Mouse (Mus musculus): ENCODE measurements around the gene Pik3cb. TPM values are rescaled to one million over a fixed set of nuclear protein-coding genes. Genes with fewer than 3 reads are reported as not detected.

Pik3cb gene
- polyA plus RNA-seq, 1 experiment from 2014 or later, result 4.3 TPM

GRCm38 (mm10) chr9:99109585-99109984 is 30.8 kb downstream of the Pik3cb start:
- Histone ChIP-seq H3K9ac (no peak overlapping the region), H3K4me2 (replicated peaks) (no peak overlapping the region), H3K4me3 (replicated peaks; ENCODE audit: low read length) (no peak overlapping the region), H3K27ac (no peak overlapping the region), H3K36me3 (replicated peaks; ENCODE audit: control insufficient read depth, insufficient read depth) (peaks cover 5% of the 10 kb centered on the region), H3K9me3 (ENCODE audit: control insufficient read depth, low read length) (peaks cover 4% of the 10 kb centered on the region; the same call in 1 of the 2 replicates), H3K4me1 (replicated peaks; ENCODE audit: control insufficient read depth, insufficient read depth, low read length) (peaks cover 15% of the 10 kb centered on the region; the same call in 1 of the 2 replicates), H3K27me3 (ENCODE audit: control insufficient read depth, insufficient read depth, low read length) (no peaks in the 10 kb centered on the region)
- DNase-seq (ENCODE audit: low spot score) (no peak), ATAC-seq (ENCODE audit: low FRiP score) (no peak)
- WGBS, result 85% methylated on average over 3 of the region's 3 CpGs

- peaks cover 17% of the 10 kb centered on the region for H3K36me3 ChIP-seq (replicated peaks; ENCODE audit: control insufficient read depth, insufficient read depth)
Measured at GRCm38 (mm10) chr9:99104449-99104848, 36.0 kb downstream of the Pik3cb start.

GRCm38 (mm10) chr9:99103865-99104264 is 36.6 kb downstream of the Pik3cb start:
- Histone ChIP-seq H3K27me3 (ENCODE audit: control insufficient read depth, insufficient read depth, low read length) (no peaks in the 10 kb centered on the region), H3K4me2 (replicated peaks) (no peak overlapping the region), H3K27ac (no peak overlapping the region), H3K36me3 (replicated peaks; ENCODE audit: control insufficient read depth, insufficient read depth) (peaks cover 17% of the 10 kb centered on the region), H3K4me3 (replicated peaks; ENCODE audit: low read length) (no peak overlapping the region), H3K4me1 (replicated peaks; ENCODE audit: control insufficient read depth, insufficient read depth, low read length) (no peaks in the 10 kb centered on the region), H3K9ac (no peak overlapping the region), H3K9me3 (ENCODE audit: control insufficient read depth, low read length) (peaks cover 4% of the 10 kb centered on the region; the same call in 1 of the 2 replicates)
- no peak for DNase-seq (ENCODE audit: low spot score)
- WGBS, result 90% methylated on average over 3 of the region's 3 CpGs
- ATAC-seq (ENCODE audit: low FRiP score), result no peak

More at GRCm38 (mm10) chr9:99104449-99104848, 36.0 kb downstream of the Pik3cb start:
- H3K27me3 ChIP-seq (ENCODE audit: control insufficient read depth, insufficient read depth, low read length), result no peaks in the 10 kb centered on the region
- peaks cover 4% of the 10 kb centered on the region; the same call in 1 of the 2 replicates for H3K9me3 ChIP-seq (ENCODE audit: control insufficient read depth, low read length)
- no peak overlapping the region for H3K4me2 ChIP-seq (replicated peaks)
- H3K4me1 ChIP-seq (replicated peaks; ENCODE audit: control insufficient read depth, insufficient read depth, low read length), result no peaks in the 10 kb centered on the region
- H3K27ac ChIP-seq, result no peak overlapping the region
- no peak overlapping the region for H3K4me3 ChIP-seq (replicated peaks; ENCODE audit: low read length)
- no peak for ATAC-seq (ENCODE audit: low FRiP score)
- 96% methylated on average over 2 of the region's 2 CpGs for WGBS
- no peak for DNase-seq (ENCODE audit: low spot score)
- no peak overlapping the region for H3K9ac ChIP-seq

- Histone ChIP-seq H3K9ac (no peak overlapping the region), H3K4me3 (replicated peaks; ENCODE audit: low read length) (no peak overlapping the region), H3K4me2 (replicated peaks) (no peak overlapping the region), H3K27ac (no peak overlapping the region), H3K36me3 (replicated peaks; ENCODE audit: control insufficient read depth, insufficient read depth) (peaks cover 19% of the 10 kb centered on the region), H3K9me3 (ENCODE audit: control insufficient read depth, low read length) (no peaks in the 10 kb centered on the region), H3K4me1 (replicated peaks; ENCODE audit: control insufficient read depth, insufficient read depth, low read length) (no peaks in the 10 kb centered on the region), H3K27me3 (ENCODE audit: control insufficient read depth, insufficient read depth, low read length) (no peaks in the 10 kb centered on the region)
- no peak for ATAC-seq (ENCODE audit: low FRiP score)
- WGBS, result 59% methylated on average over 11 of the region's 11 CpGs
- DNase-seq (ENCODE audit: low spot score), result no peak
Measured at GRCm38 (mm10) chr9:99098482-99099129, 41.8 kb downstream of the Pik3cb start.

- Histone ChIP-seq H3K4me3 (replicated peaks; ENCODE audit: low read length) (no peak overlapping the region), H3K27me3 (ENCODE audit: control insufficient read depth, insufficient read depth, low read length) (no peaks in the 10 kb centered on the region), H3K4me1 (replicated peaks; ENCODE audit: control insufficient read depth, insufficient read depth, low read length) (no peaks in the 10 kb centered on the region), H3K9me3 (ENCODE audit: control insufficient read depth, low read length) (no peaks in the 10 kb centered on the region), H3K4me2 (replicated peaks) (no peak overlapping the region), H3K9ac (no peak overlapping the region), H3K27ac (no peak overlapping the region), H3K36me3 (replicated peaks; ENCODE audit: control insufficient read depth, insufficient read depth) (peaks cover 24% of the 10 kb centered on the region)
- ATAC-seq (ENCODE audit: low FRiP score) (no peak), DNase-seq (ENCODE audit: low spot score) (no peak)
- 50% methylated on average over 1 of the region's 1 CpGs for WGBS
Measured at GRCm38 (mm10) chr9:99097668-99098067, 42.8 kb downstream of the Pik3cb start.

GRCm38 (mm10) chr9:99095192-99095591 is 45.2 kb downstream of the Pik3cb start:
- DNase-seq (ENCODE audit: low spot score) (no peak), ATAC-seq (ENCODE audit: low FRiP score) (no peak)
- 88% methylated on average over 7 of the region's 7 CpGs for WGBS

GRCm38 (mm10) chr9:99090546-99090945 is 49.9 kb downstream of the Pik3cb start:
- Histone ChIP-seq H3K9me3 (ENCODE audit: control insufficient read depth, low read length) (no peaks in the 10 kb centered on the region), H3K4me2 (replicated peaks) (no peak overlapping the region), H3K27me3 (ENCODE audit: control insufficient read depth, insufficient read depth, low read length) (no peaks in the 10 kb centered on the region), H3K9ac (no peak overlapping the region), H3K4me3 (replicated peaks; ENCODE audit: low read length) (no peak overlapping the region), H3K36me3 (replicated peaks; ENCODE audit: control insufficient read depth, insufficient read depth) (peaks cover 35% of the 10 kb centered on the region), H3K27ac (no peak overlapping the region), H3K4me1 (replicated peaks; ENCODE audit: control insufficient read depth, insufficient read depth, low read length) (no peaks in the 10 kb centered on the region)
- DNase-seq (ENCODE audit: low spot score) (no peak), ATAC-seq (ENCODE audit: low FRiP score) (no peak)
- WGBS, result 89% methylated on average over 4 of the region's 4 CpGs

More at GRCm38 (mm10) chr9:99095192-99095591, 45.2 kb downstream of the Pik3cb start:
- Histone ChIP-seq H3K4me2 (replicated peaks) (no peak overlapping the region), H3K27me3 (ENCODE audit: control insufficient read depth, insufficient read depth, low read length) (no peaks in the 10 kb centered on the region), H3K9me3 (ENCODE audit: control insufficient read depth, low read length) (no peaks in the 10 kb centered on the region), H3K36me3 (replicated peaks; ENCODE audit: control insufficient read depth, insufficient read depth) (peaks cover 30% of the 10 kb centered on the region), H3K4me1 (replicated peaks; ENCODE audit: control insufficient read depth, insufficient read depth, low read length) (no peaks in the 10 kb centered on the region), H3K4me3 (replicated peaks; ENCODE audit: low read length) (no peak overlapping the region), H3K27ac (no peak overlapping the region), H3K9ac (no peak overlapping the region)

GRCm38 (mm10) chr9:99089904-99090303 is 50.5 kb downstream of the Pik3cb start:
- Histone ChIP-seq H3K4me1 (replicated peaks; ENCODE audit: control insufficient read depth, insufficient read depth, low read length) (no peaks in the 10 kb centered on the region), H3K27me3 (ENCODE audit: control insufficient read depth, insufficient read depth, low read length) (no peaks in the 10 kb centered on the region), H3K4me3 (replicated peaks; ENCODE audit: low read length) (no peak overlapping the region), H3K27ac (no peak overlapping the region), H3K9ac (no peak overlapping the region), H3K36me3 (replicated peaks; ENCODE audit: control insufficient read depth, insufficient read depth) (peaks cover 35% of the 10 kb centered on the region), H3K4me2 (replicated peaks) (no peak overlapping the region), H3K9me3 (ENCODE audit: control insufficient read depth, low read length) (no peaks in the 10 kb centered on the region)
- DNase-seq (ENCODE audit: low spot score), result no peak
- 94% methylated on average over 4 of the region's 4 CpGs for whole genome bisulfite sequencing
- ATAC-seq (ENCODE audit: low FRiP score), result no peak

- 94% methylated on average over 5 of the region's 5 CpGs for WGBS
- ATAC-seq (ENCODE audit: low FRiP score) (no peak), DNase-seq (ENCODE audit: low spot score) (no peak)
- Histone ChIP-seq H3K36me3 (replicated peaks; ENCODE audit: control insufficient read depth, insufficient read depth) (0 out of 2 replicates have a peak, but pooled peaks cover 8% of the 10 kb centered on the region), H3K27me3 (ENCODE audit: control insufficient read depth, insufficient read depth, low read length) (no peaks in the 10 kb centered on the region), H3K4me3 (replicated peaks; ENCODE audit: low read length) (no peak overlapping the region), H3K4me2 (replicated peaks) (no peak overlapping the region), H3K27ac (no peak overlapping the region), H3K4me1 (replicated peaks; ENCODE audit: control insufficient read depth, insufficient read depth, low read length) (no peaks in the 10 kb centered on the region), H3K9me3 (ENCODE audit: control insufficient read depth, low read length) (no peaks in the 10 kb centered on the region), H3K9ac (no peak overlapping the region)
Measured at GRCm38 (mm10) chr9:99081718-99082117, 58.7 kb downstream of the Pik3cb start.

Measured in hindbrain, embryonic 14.5 days (tissue).